Mouse (Mus musculus): ENCODE measurements around the gene Errfi1. TPM values are rescaled to one million over a fixed set of nuclear protein-coding genes. Genes with fewer than 3 reads are reported as not detected.
"Not testable (repeated sequence)": the region's sequence is repeated elsewhere in the genome, so short reads cannot be mapped to it uniquely, and the experiment has no call there.

Errfi1 gene
- total RNA-seq, 2 experiments from 2014 or later, result 22.0 to 26.6 TPM

- DNase-seq, result no peak
- intact Hi-C loops (cut with DNase I), result no loop called here
Measured at GRCm38 (mm10) chr4:150872681-150873080, 19.0 kb downstream of the Errfi1 start.

- intact Hi-C loops (cut with DNase I); DNase-seq: not testable (repeated sequence)
Measured at GRCm38 (mm10) chr4:150874416-150874815, 20.7 kb downstream of the Errfi1 start.

- no peak for DNase-seq
- intact Hi-C loops (cut with DNase I), result no loop called here
Measured at GRCm38 (mm10) chr4:150875393-150875792, 21.7 kb downstream of the Errfi1 start.

GRCm38 (mm10) chr4:150879631-150880030 is 25.9 kb downstream of the Errfi1 start:
- intact Hi-C loops (cut with DNase I), result no loop called here
- DNase-seq, result no peak

GRCm38 (mm10) chr4:150880364-150880763 is 26.6 kb downstream of the Errfi1 start:
- intact Hi-C loops (cut with DNase I), result no loop called here
- no peak for DNase-seq

GRCm38 (mm10) chr4:150882632-150883031 is 28.9 kb downstream of the Errfi1 start:
- intact Hi-C loops (cut with DNase I), result no loop called here

GRCm38 (mm10) chr4:150887903-150888302 is 34.2 kb downstream of the Errfi1 start:
- no peak for DNase-seq
- intact Hi-C loops (cut with DNase I), result no loop called here

More at GRCm38 (mm10) chr4:150882632-150883031, 28.9 kb downstream of the Errfi1 start:
- no peak for DNase-seq

- no peak for DNase-seq
- intact Hi-C loops (cut with DNase I), result no loop called here
Measured at GRCm38 (mm10) chr4:150888492-150888891, 34.8 kb downstream of the Errfi1 start.

- intact Hi-C loops (cut with DNase I), result no loop called here
- DNase-seq, result no peak
Measured at GRCm38 (mm10) chr4:150889273-150889954, 35.7 kb downstream of the Errfi1 start.

GRCm38 (mm10) chr4:150889955-150890315 is 36.2 kb downstream of the Errfi1 start:
- DNase-seq, result no peak

GRCm38 (mm10) chr4:150891308-150891707 is 37.6 kb downstream of the Errfi1 start:
- no peak for DNase-seq
- intact Hi-C loops (cut with DNase I), result no loop called here

More at GRCm38 (mm10) chr4:150889955-150890315, 36.2 kb downstream of the Errfi1 start:
- intact Hi-C loops (cut with DNase I), result no loop called here

- no peak for DNase-seq
- intact Hi-C loops (cut with DNase I), result loop anchor here (5.0 kb wide), 1 partner anchor 43 kb away; the partner anchor contains the start of gene Errfi1
Measured at GRCm38 (mm10) chr4:150894718-150895501, 41.2 kb downstream of the Errfi1 start.

GRCm38 (mm10) chr4:150896896-150897624 is 43.3 kb downstream of the Errfi1 start:
- intact Hi-C loops (cut with DNase I), result loop anchor here (5.0 kb wide), 1 partner anchor 45 kb away; the partner anchor contains the start of gene Errfi1
- DNase-seq, result no peak

- intact Hi-C loops (cut with DNase I), result loop anchor here (5.0 kb wide), 1 partner anchor 47 kb away; the partner anchor contains the start of gene Errfi1
- DNase-seq, result peak; percentile 76 to 83
Measured at GRCm38 (mm10) chr4:150898716-150899365, 45.1 kb downstream of the Errfi1 start.

- no peak for DNase-seq
- intact Hi-C loops (cut with DNase I), result loop anchor here (2.0 kb wide), 1 partner anchor 64 kb away; no protein-coding TSS in a partner anchor
Measured at GRCm38 (mm10) chr4:150900486-150900885, 46.8 kb downstream of the Errfi1 start.

- intact Hi-C loops (cut with DNase I), result loop anchor here (1.0 to 2.0 kb wide), 2 partner anchors 63 to 245 kb away; no protein-coding TSS in a partner anchor
- DNase-seq, result peak; percentile 83 to 91
Measured at GRCm38 (mm10) chr4:150901651-150902050, 47.9 kb downstream of the Errfi1 start.

GRCm38 (mm10) chr4:150902062-150902461 is 48.3 kb downstream of the Errfi1 start:
- DNase-seq, result peak; percentile 59 to 70
- intact Hi-C loops (cut with DNase I), result no loop called here

- intact Hi-C loops (cut with DNase I), result no loop called here
- DNase-seq, result no peak
Measured at GRCm38 (mm10) chr4:150903091-150903742, 49.5 kb downstream of the Errfi1 start.

GRCm38 (mm10) chr4:150907099-150907498 is 53.4 kb downstream of the Errfi1 start:
- no peak for DNase-seq
- intact Hi-C loops (cut with DNase I), result no loop called here

- DNase-seq; intact Hi-C loops (cut with DNase I): not testable (repeated sequence)
Measured at GRCm38 (mm10) chr4:150908512-150908911, 54.8 kb downstream of the Errfi1 start.
